Mouse (Mus musculus) liver, postnatal 0 days (tissue): ENCODE data around the gene Ninj2.

Source experiments
- CTCF ChIP-seq: sonication (generic); IDR thresholded peaks from 2 replicates; pipeline ENCODE4 v1.5.1; 2016; ENCODE audit warnings: antibody characterized with exemption, low read depth
- EP300 ChIP-seq: IDR thresholded peaks from 2 replicates; pipeline ENCODE4 v1.6.1; 2016; ENCODE audit warnings: antibody characterized with exemption, low read depth, mild to moderate bottlenecking

DNA sequence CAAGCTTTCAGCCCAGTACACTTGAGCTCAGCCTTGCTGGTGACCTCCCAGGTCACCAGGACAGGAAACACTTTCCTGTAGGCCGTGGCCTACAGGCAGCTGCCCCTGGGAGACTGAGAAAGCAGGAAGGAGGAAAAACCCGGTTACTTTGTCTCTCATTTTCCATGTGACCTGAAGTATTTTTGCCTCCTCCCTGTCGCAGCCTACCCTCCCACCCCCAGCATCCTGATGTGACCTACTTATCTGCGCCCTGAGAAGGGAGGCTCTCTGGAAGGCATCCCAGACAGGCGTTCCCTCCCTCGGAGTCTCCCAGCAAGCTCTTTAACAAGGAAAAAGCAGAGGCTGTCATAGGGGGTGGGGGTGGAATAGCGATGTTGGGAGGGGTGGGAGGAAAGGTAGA, 16.0 kb downstream of the Ninj2 start:
- TF ChIP-seq CTCF (no peak), EP300 (no peak)
